8 mouse cellular contexts compared by ENCODE assay signal in genomic region chr5:64380698-64381375, GRCm38 (mm10).
DNase-seq lines count a peak whose midpoint lies in the region; ATAC-seq and TF ChIP-seq lines count a peak whose summit lies in the region.

No protein-coding gene starts in this region.

- no peak for TF ChIP-seq POLR2A in cerebellum, adult 2 months (IDR thresholded peaks at IDR 0.05; ENCODE audit: borderline replicate concordance, insufficient read depth, low read length)

- H3K4me3 ChIP-seq in hindbrain, embryonic 11.5 days (ENCODE audit: low read depth, low read length), result no peak overlapping the region
- H3K4me3 ChIP-seq in hindbrain, embryonic 14.5 days (replicated peaks; ENCODE audit: low read length), result no peak overlapping the region
- no peak overlapping the region for H3K4me3 ChIP-seq in cerebellum, adult 2 months (replicated peaks; ENCODE audit: insufficient read depth, low read depth, low read length)

- 70% methylated on average over 11 of the region's 11 CpGs for WGBS in hindbrain, embryonic 11.5 days
- 55% methylated on average over 11 of the region's 11 CpGs for WGBS in hindbrain, embryonic 14.5 days
- 57% methylated on average over 11 of the region's 11 CpGs for WGBS in cerebellum, adult 2 months

- no peak overlapping the region for H3K4me2 ChIP-seq in hindbrain, embryonic 11.5 days (replicated peaks; ENCODE audit: low read depth, low read length)
- no peak overlapping the region for H3K4me2 ChIP-seq in hindbrain, embryonic 14.5 days (replicated peaks)

- peak; percentile 38; the same call in 1 of the 2 replicates for ATAC-seq in hindbrain, embryonic 11.5 days (ENCODE audit: low FRiP score)
- ATAC-seq in hindbrain, embryonic 14.5 days (ENCODE audit: low FRiP score), result no peak

- no peaks in the 10 kb centered on the region for H3K36me3 ChIP-seq in hindbrain, embryonic 11.5 days (ENCODE audit: control insufficient read depth, insufficient read depth, low read length)
- H3K36me3 ChIP-seq in hindbrain, embryonic 14.5 days (replicated peaks; ENCODE audit: control insufficient read depth, insufficient read depth), result no peaks in the 10 kb centered on the region

- no peaks in the 10 kb centered on the region for H3K9me3 ChIP-seq in hindbrain, embryonic 11.5 days (ENCODE audit: control insufficient read depth, low read length)
- no peaks in the 10 kb centered on the region for H3K9me3 ChIP-seq in hindbrain, embryonic 14.5 days (ENCODE audit: control insufficient read depth, low read length)

- no peak overlapping the region for H3K27ac ChIP-seq in hindbrain, embryonic 11.5 days (ENCODE audit: low read depth, low read length)
- no peak overlapping the region for H3K27ac ChIP-seq in hindbrain, embryonic 14.5 days
- no peak overlapping the region for H3K27ac ChIP-seq in cerebellum, adult 2 months (ENCODE audit: insufficient read depth, low read length)

- DNase-seq in hindbrain, embryonic 11.5 days (ENCODE audit: low spot score), result no peak
- DNase-seq in hindbrain, embryonic 14.5 days (ENCODE audit: low spot score), result no peak
- peak; percentile 63 for DNase-seq in MEL-GATA-1-ER (ENCODE audit: extremely low read depth, low read depth)
- peak; percentile 82 for DNase-seq in induced T-regulatory cell, adult 2 months (ENCODE audit: low read depth)
- peak; percentile 80 for DNase-seq in lung, postnatal 36 days
- no peak for DNase-seq in yolk sac, embryonic 10.5 days (ENCODE audit: low spot score)
- DNase-seq in layer of hippocampus, postnatal 14 days (ENCODE audit: low spot score in 2 of 2), result no peak
- no peak for DNase-seq in cerebellum, adult 2 months

- peaks cover 2% of the 10 kb centered on the region; the same call in 1 of the 2 replicates for H3K27me3 ChIP-seq in hindbrain, embryonic 11.5 days (ENCODE audit: control insufficient read depth, insufficient read depth, low read length)
- no peaks in the 10 kb centered on the region for H3K27me3 ChIP-seq in hindbrain, embryonic 14.5 days (ENCODE audit: control insufficient read depth, insufficient read depth, low read length)
- no peaks in the 10 kb centered on the region for H3K27me3 ChIP-seq in cerebellum, adult 2 months (ENCODE audit: control insufficient read depth, insufficient read depth, low read length)

- H3K4me1 ChIP-seq in hindbrain, embryonic 11.5 days (replicated peaks; ENCODE audit: control insufficient read depth, insufficient read depth, low read length), result no peaks in the 10 kb centered on the region
- H3K4me1 ChIP-seq in hindbrain, embryonic 14.5 days (replicated peaks; ENCODE audit: control insufficient read depth, insufficient read depth, low read length), result peaks cover 18% of the 10 kb centered on the region
- H3K4me1 ChIP-seq in cerebellum, adult 2 months (ENCODE audit: control insufficient read depth, insufficient read depth, low read length), result no peaks in the 10 kb centered on the region

- TF ChIP-seq CTCF in cerebellum, adult 2 months (IDR thresholded peaks at IDR 0.05; ENCODE audit: borderline replicate concordance, insufficient read depth, low read depth, low read length), result no peak

- no peak overlapping the region for H3K9ac ChIP-seq in hindbrain, embryonic 11.5 days (ENCODE audit: low read depth, low read length)
- H3K9ac ChIP-seq in hindbrain, embryonic 14.5 days, result no peak overlapping the region

Comparison
In these comparisons a context has a peak if more than half of its experiments do, and no peak if none do; other contexts are left out.
1. DNase-seq: peak in MEL-GATA-1-ER (single experiment), induced T-regulatory cell, adult 2 months (single experiment) and lung, postnatal 36 days (single experiment); none in hindbrain, embryonic 11.5 days (single experiment), hindbrain, embryonic 14.5 days (single experiment), yolk sac, embryonic 10.5 days (single experiment), layer of hippocampus, postnatal 14 days (0 of 2) and cerebellum, adult 2 months (0 of 2).